ENCODE assay signal across 10 mouse cellular contexts in the genomic region with DNA sequence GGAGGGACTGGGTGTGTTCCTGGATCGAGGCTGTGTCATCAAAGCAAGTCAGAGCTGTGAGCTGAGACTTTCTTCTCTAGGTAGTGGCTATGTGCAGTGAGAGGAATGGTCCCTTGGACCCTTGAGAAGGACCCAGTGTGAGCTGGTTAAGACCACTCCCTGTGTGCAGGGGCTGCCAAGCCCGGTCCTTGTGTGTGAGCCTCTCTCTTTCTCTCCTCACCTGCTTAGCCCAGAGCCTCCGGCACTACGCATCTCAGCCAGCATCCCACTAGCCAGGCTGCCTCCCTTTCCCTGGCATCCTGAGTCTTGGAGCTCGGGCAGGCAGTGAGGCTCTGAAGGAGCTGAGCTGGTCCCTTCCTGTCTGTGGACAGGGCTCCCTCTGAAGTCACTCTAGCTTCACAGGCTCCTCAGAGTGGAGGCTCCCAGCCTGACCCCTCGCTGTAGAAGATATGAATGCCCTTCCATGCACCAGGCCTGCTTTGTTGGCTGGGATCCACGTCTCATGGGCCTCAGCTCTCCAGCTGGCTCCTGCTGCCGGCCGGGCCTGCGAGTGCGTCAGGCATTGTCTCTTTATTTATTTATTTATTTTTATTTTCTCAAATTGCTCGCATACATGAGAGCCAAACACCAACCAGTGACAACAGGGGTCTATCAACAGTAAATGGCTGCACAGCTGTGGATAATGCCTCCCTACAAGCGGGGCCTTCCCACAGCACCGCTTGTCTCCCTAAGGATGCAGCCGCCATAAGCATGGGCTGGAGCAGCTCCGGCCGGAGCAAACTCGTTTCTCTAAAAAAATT. TPM values are rescaled to one million over a fixed set of nuclear protein-coding genes. Genes with fewer than 3 reads are reported as not detected.
DNase-seq lines count a peak whose midpoint lies in the region; ATAC-seq and TF ChIP-seq lines count a peak whose summit lies in the region.
"Had no signal": no experiment of that assay in that cellular context is flagged by ENCODE, and none has a peak within 500 bp of the region (broad histone marks: within the 10 kb centered on the region; RNA-seq: fewer than 3 reads in every experiment).

No protein-coding gene starts in this region.

- 0 out of 2 replicates have a peak, but pooled peaks have one; percentile 25 for ATAC-seq in hindbrain, embryonic 11.5 days (ENCODE audit: low FRiP score)

- TF ChIP-seq CTCF in thymus, adult 2 months (IDR thresholded peaks at IDR 0.05; ENCODE audit: borderline replicate concordance, control insufficient read depth, extremely low read depth, insufficient read depth, low read length, poor library complexity) = no peak

- no peaks in the 10 kb centered on the region for H3K27me3 ChIP-seq in hindbrain, embryonic 11.5 days (ENCODE audit: control insufficient read depth, insufficient read depth, low read length)
- H3K27me3 ChIP-seq in thymus, adult 2 months (ENCODE audit: control insufficient read depth, insufficient read depth, low read length) = no peaks in the 10 kb centered on the region
- H3K27me3 ChIP-seq: embryonic facial prominence, embryonic 15.5 days had no signal

- H3K36me3 ChIP-seq in hindbrain, embryonic 11.5 days (ENCODE audit: control insufficient read depth, insufficient read depth, low read length) = no peaks in the 10 kb centered on the region
- no peaks in the 10 kb centered on the region for H3K36me3 ChIP-seq in thymus, adult 2 months (ENCODE audit: control insufficient read depth, insufficient read depth, low read length)

- 80% methylated on average over 18 of the region's 18 CpGs for WGBS in hindbrain, embryonic 11.5 days
- WGBS in thymus, adult 2 months = 96% methylated on average over 18 of the region's 18 CpGs

- no peak overlapping the region for H3K4me2 ChIP-seq in hindbrain, embryonic 11.5 days (replicated peaks; ENCODE audit: low read depth, low read length)
- H3K4me2 ChIP-seq: embryonic facial prominence, embryonic 15.5 days had no signal

- intact Hi-C loops in left cerebral cortex, postnatal 10 days (cut with DNase I) = no loop called here
- intact Hi-C loops in left cerebral cortex, postnatal 14 days (cut with DNase I) = no loop called here
- intact Hi-C loops in left cerebral cortex, postnatal 36 days (cut with DNase I) = no loop called here

- no peak for TF ChIP-seq POLR2A in thymus, adult 2 months (IDR thresholded peaks at IDR 0.05; ENCODE audit: control insufficient read depth, extremely low read depth, insufficient read depth, low read length, poor library complexity)

- peak; percentile 35 to 65 for DNase-seq in left cerebral cortex, postnatal 10 days (ENCODE audit: extremely low spot score in 1 of 2, low spot score in 2 of 2)
- no peak for DNase-seq in left cerebral cortex, postnatal 14 days (ENCODE audit: low spot score in 2 of 2)
- DNase-seq in cerebellum, postnatal 25 days = peak; percentile 77 to 82
- no peak for DNase-seq in hindbrain, embryonic 11.5 days (ENCODE audit: low spot score)
- peak; percentile 46 for DNase-seq in lung, postnatal 36 days
- DNase-seq in thymus, adult 2 months = no peak
- no peak for DNase-seq in spleen, adult 12 weeks (ENCODE audit: low spot score)
- DNase-seq in left cerebral cortex, postnatal 36 days (ENCODE audit: low spot score in 2 of 2) = no peak

- H3K9me3 ChIP-seq in hindbrain, embryonic 11.5 days (ENCODE audit: control insufficient read depth, low read length) = no peaks in the 10 kb centered on the region
- H3K9me3 ChIP-seq: embryonic facial prominence, embryonic 15.5 days had no signal

- peak overlapping the region; percentile 72 for H3K27ac ChIP-seq in hindbrain, embryonic 11.5 days (ENCODE audit: low read depth, low read length)
- no peak overlapping the region for H3K27ac ChIP-seq in thymus, adult 2 months (ENCODE audit: control insufficient read depth, insufficient read depth, low read length)
- H3K27ac ChIP-seq: embryonic facial prominence, embryonic 15.5 days; liver, embryonic 14.5 days had no signal

- no peak overlapping the region for H3K4me3 ChIP-seq in hindbrain, embryonic 11.5 days (ENCODE audit: low read depth, low read length)
- no peak overlapping the region for H3K4me3 ChIP-seq in thymus, adult 2 months (ENCODE audit: control insufficient read depth, insufficient read depth, low read length)
- H3K4me3 ChIP-seq: embryonic facial prominence, embryonic 15.5 days had no signal

- 0 out of 2 replicates have a peak, but pooled peaks cover 2% of the 10 kb centered on the region for H3K4me1 ChIP-seq in hindbrain, embryonic 11.5 days (replicated peaks; ENCODE audit: control insufficient read depth, insufficient read depth, low read length)
- H3K4me1 ChIP-seq in thymus, adult 2 months (replicated peaks; ENCODE audit: control insufficient read depth, insufficient read depth, low read length) = no peaks in the 10 kb centered on the region
- H3K4me1 ChIP-seq: embryonic facial prominence, embryonic 15.5 days had no signal

- H3K9ac ChIP-seq in hindbrain, embryonic 11.5 days (ENCODE audit: low read depth, low read length) = peak overlapping the region; percentile 17; the same call in 1 of the 2 replicates
- H3K9ac ChIP-seq: embryonic facial prominence, embryonic 15.5 days; liver, embryonic 14.5 days had no signal

RNA-seq across cellular contexts. Expression of gene Acsf3, which starts 18.3 kb away (rescaled TPM):
- total RNA-seq in left cerebral cortex, postnatal 10 days (2021) = 10 to 100 TPM; 17.8 to 18.1 TPM
- 10 to 100 TPM; 19.0 to 20.9 TPM for total RNA-seq in left cerebral cortex, postnatal 14 days (2021)
- 11.5 and 15.4 TPM in 2 replicates for polyA plus RNA-seq in hindbrain, embryonic 11.5 days (2014; fragmentation: Nextera tagmentation; extraction: Ambion mirVana)
- polyA plus RNA-seq in thymus, adult 2 months (2012; rRNA removed) = 17.5 and 19.6 TPM in 2 replicates
- 10 to 100 TPM; 20.5 to 23.9 TPM for total RNA-seq in left cerebral cortex, postnatal 36 days (2021)

RNA-seq across cellular contexts. Expression of gene Cdh15, which starts 54.2 kb away (rescaled TPM):
- 1 to 10 TPM; 2.4 to 2.9 TPM for total RNA-seq in left cerebral cortex, postnatal 10 days (2021)
- total RNA-seq in left cerebral cortex, postnatal 14 days (2021) = 1 to 10 TPM; 1.1 TPM
- 0.86 and 1.7 TPM in 2 replicates for polyA plus RNA-seq in hindbrain, embryonic 11.5 days (2014; fragmentation: Nextera tagmentation; extraction: Ambion mirVana)
- polyA plus RNA-seq in thymus, adult 2 months (2012; rRNA removed) = 0.11 and 0.13 TPM in 2 replicates
- total RNA-seq in left cerebral cortex, postnatal 36 days (2021) = under 1 TPM; 0.59 to 0.89 TPM
- polyA plus RNA-seq: liver, embryonic 14.5 days had no signal

Comparison
In these comparisons a context has a peak if more than half of its experiments do, and no peak if none do; other contexts are left out.
1. DNase-seq: peak in left cerebral cortex, postnatal 10 days (2 of 2), cerebellum, postnatal 25 days (2 of 2) and lung, postnatal 36 days (single experiment); none in left cerebral cortex, postnatal 14 days (0 of 2), hindbrain, embryonic 11.5 days (single experiment), thymus, adult 2 months (single experiment), spleen, adult 12 weeks (single experiment) and left cerebral cortex, postnatal 36 days (0 of 2).